Mouse (Mus musculus): Measurements from ENCODE around the gene Gm10309.

- TF ChIP-seq POLR2A (IDR thresholded peaks at IDR 0.05; ENCODE audit: insufficient read depth, low read length), result no peak
- no peak for TF ChIP-seq CTCF (IDR thresholded peaks at IDR 0.05; ENCODE audit: low read depth, low read length)
- no peak for TF ChIP-seq EP300 (IDR thresholded peaks at IDR 0.05; ENCODE audit: insufficient read depth, low read depth, low read length)
These were observed 37.1 kb downstream of the Gm10309 start for GRCm38 (mm10) chr17:86467967-86468366.

All from ES-Bruce4 (cell line).